Mouse (Mus musculus) cortical plate, adult 2 months (tissue): ENCODE data around the gene 1700122O11Rik.

Experiments
- CTCF ChIP-seq: fragments of 200-500 bp; IDR thresholded peaks from 2 replicates; pipeline ENCODE4 v1.5.1; 2011; ENCODE audit warnings: mild to moderate bottlenecking, control low read depth, low read length; ENCODE audit not compliant: insufficient read depth; ENCODE audit errors: extremely low read depth
- POLR2A ChIP-seq: fragments of 200-500 bp; IDR thresholded peaks from 2 replicates; pipeline ENCODE4 v1.6.1; 2011; ENCODE audit warnings: mild to moderate bottlenecking, low read length, control low read depth; ENCODE audit not compliant: insufficient read depth; ENCODE audit errors: extremely low read depth

DNA sequence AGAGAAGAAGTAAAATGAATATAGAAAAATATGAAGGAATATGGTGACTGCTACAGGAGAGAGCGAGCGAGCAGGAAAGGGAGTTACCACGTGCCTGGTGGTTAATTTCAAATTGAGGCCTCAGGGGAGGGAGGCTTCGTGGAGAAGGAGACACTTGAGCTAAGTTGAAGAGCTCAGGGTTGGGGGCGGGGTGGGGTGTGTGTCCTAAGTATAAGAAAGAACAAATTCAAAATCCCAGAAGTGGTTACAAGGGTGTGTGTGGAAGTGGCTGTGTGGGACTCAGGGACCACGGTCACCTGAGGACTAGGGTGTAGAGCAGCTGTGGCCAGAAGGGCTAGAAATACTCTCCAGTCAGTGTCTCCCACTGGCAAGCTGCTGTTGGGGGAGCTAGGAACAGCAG is 38.7 kb downstream of the 1700122O11Rik start:
- TF ChIP-seq CTCF = no peak
- no peak for TF ChIP-seq POLR2A
